Mouse (Mus musculus) kidney, adult 2 months (tissue): Measurements from ENCODE around the gene Tmem101.

ENCODE experiments used
- CTCF ChIP-seq: fragments of 200-500 bp; conservative IDR thresholded peaks from 2 replicates; pipeline ENCODE4 v1.5.1; 2011; ENCODE audit warnings: low read depth, mild to moderate bottlenecking, control low read depth, low read length, moderate library complexity, mixed read lengths; ENCODE audit not compliant: insufficient read depth, insufficient read length
- POLR2A ChIP-seq: fragments of 200-500 bp; IDR thresholded peaks from one replicate; pipeline ENCODE4 v1.6.1; 2011; ENCODE audit warnings: low read depth, low read length, control low read depth

DNA sequence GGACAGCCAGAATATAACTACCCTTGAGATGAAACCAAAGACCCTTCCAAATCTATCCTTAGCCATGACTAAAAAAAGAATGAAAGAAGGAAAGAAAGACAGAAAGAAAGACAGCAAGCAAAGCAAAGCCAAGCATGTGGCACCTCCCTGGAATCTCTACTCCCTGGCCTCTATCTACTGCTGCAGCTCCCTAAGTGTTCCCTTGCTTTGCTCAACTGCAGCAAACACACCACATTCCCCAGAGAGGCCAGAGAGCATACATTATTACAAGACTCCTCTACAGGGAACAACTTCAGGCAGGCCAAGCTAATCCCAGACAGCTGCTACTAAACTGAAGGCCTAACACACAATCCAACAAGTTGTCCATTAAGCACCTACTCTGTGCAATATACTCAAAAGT is 23.6 kb upstream of the Tmem101 start:
- TF ChIP-seq CTCF (no peak), POLR2A (no peak)
